Mouse (Mus musculus) midbrain, embryonic 15.5 days (tissue): ENCODE data around the gene Polk. TPM values are rescaled to one million over a fixed set of nuclear protein-coding genes. Genes with fewer than 3 reads are reported as not detected.
A peak's percentile ranks its signal among the peaks of the same experiment; 100 is the strongest.

Experiments
- ATAC-seq: fragments of 200-750 bp; cut with Nextera tagmentation; replicated peaks from 2 replicates; pipeline ENCODE4 v1.8.0; 2017; ENCODE audit warnings: moderate TSS enrichment
- H3K27ac ChIP-seq: fragments of 300-500 bp; sonication (generic); 2 replicates; pipeline ENCODE4 v1.5.1; 2015; ENCODE audit warnings: mild to moderate bottlenecking, inconsistent platforms
- H3K27me3 ChIP-seq: fragments of 300-500 bp; sonication (generic); replicated peaks from 2 replicates; pipeline ENCODE4 v1.6.1; 2015; ENCODE audit warnings: inconsistent platforms
- H3K36me3 ChIP-seq: fragments of 300-500 bp; sonication (generic); replicated peaks from 2 replicates; pipeline ENCODE4 v1.6.1; 2015; ENCODE audit warnings: inconsistent platforms
- H3K4me1 ChIP-seq: fragments of 300-500 bp; sonication (generic); 2 replicates; pipeline ENCODE4 v1.6.1; 2015; ENCODE audit warnings: inconsistent platforms
- H3K4me2 ChIP-seq: fragments of 300-500 bp; sonication (generic); 2 replicates; pipeline ENCODE4 v1.6.1; 2015; ENCODE audit warnings: inconsistent platforms, mild to moderate bottlenecking, moderate library complexity
- H3K4me3 ChIP-seq: fragments of 300-500 bp; sonication (generic); 2 replicates; pipeline ENCODE4 v1.5.1; 2015; ENCODE audit warnings: mild to moderate bottlenecking, inconsistent platforms
- H3K9ac ChIP-seq: fragments of 300-500 bp; sonication (generic); 2 replicates; pipeline ENCODE4 v1.6.1; 2015; ENCODE audit warnings: mild to moderate bottlenecking, inconsistent platforms
- H3K9me3 ChIP-seq: fragments of 300-500 bp; sonication (generic); 2 replicates; pipeline ENCODE4 v1.6.1; 2016; ENCODE audit warnings: inconsistent platforms
- WGBS: fragments of 180-500 bp; shearing (Covaris S2); methylation state at CpG from one replicate; pipeline ENCODE4 v1.1.7; 2015; ENCODE audit warnings: mixed read lengths; 5-methylcytosine and 5-hydroxymethylcytosine counted together
- polyA plus RNA-seq: library from polyadenylated mRNA; unstranded; fragments of >200 nt; fragmentation: Nextera tagmentation; extraction: Ambion mirVana; gene quantifications from 2 replicates; pipeline ENCODE4 v1.2.1, GENCODE M21; 2015

The Polk gene
- 7.0 and 7.6 TPM in 2 replicates for polyA plus RNA-seq

- WGBS, result under 1% methylated on average over 36 of the region's 50 CpGs
- Histone ChIP-seq H3K9me3 (no peaks in the 10 kb centered on the region), H3K27me3 (no peaks in the 10 kb centered on the region), H3K4me2 (peak within 1 kb of the TSS; percentile 76), H3K4me1 (peaks cover 15% of the 10 kb centered on the region), H3K27ac (peak within 1 kb of the TSS; percentile 98), H3K4me3 (peak within 1 kb of the TSS; percentile 88), H3K36me3 (no peaks in the 10 kb centered on the region), H3K9ac (peak within 1 kb of the TSS; percentile 93)
- ATAC-seq, result peak; percentile 99
Observed at GRCm38 (mm10) chr13:96542081-96542889, at the start of gene Polk, which contains the start of gene Col4a3bp. Polk (minus strand) TSS chr13:96542579. Col4a3bp (plus strand) TSS chr13:96542618.

- WGBS, result 62% methylated on average over 1 of the region's 1 CpGs
- H3K27ac ChIP-seq, result no peak overlapping the region
- ATAC-seq, result no peak
- no peaks in the 10 kb centered on the region for H3K36me3 ChIP-seq
- H3K4me1 ChIP-seq, result peaks cover 3% of the 10 kb centered on the region; the same call in 1 of the 2 replicates
- no peaks in the 10 kb centered on the region for H3K27me3 ChIP-seq
- H3K4me3 ChIP-seq, result no peak overlapping the region
- no peak overlapping the region for H3K4me2 ChIP-seq
- no peak overlapping the region for H3K9ac ChIP-seq
- no peaks in the 10 kb centered on the region for H3K9me3 ChIP-seq
Observed at GRCm38 (mm10) chr13:96588642-96589041, 46.3 kb upstream of the Polk start.

GRCm38 (mm10) chr13:96586540-96586939 lies 44.2 kb upstream of the Polk start:
- Histone ChIP-seq H3K9me3 (no peaks in the 10 kb centered on the region), H3K4me2 (no peak overlapping the region), H3K4me3 (no peak overlapping the region), H3K9ac (no peak overlapping the region), H3K4me1 (peaks cover 3% of the 10 kb centered on the region; the same call in 1 of the 2 replicates), H3K27me3 (no peaks in the 10 kb centered on the region), H3K27ac (no peak overlapping the region), H3K36me3 (no peaks in the 10 kb centered on the region)
- no peak for ATAC-seq
- WGBS, result 91% methylated on average over 5 of the region's 5 CpGs

- Histone ChIP-seq H3K36me3 (no peaks in the 10 kb centered on the region), H3K9ac (no peak overlapping the region), H3K27me3 (no peaks in the 10 kb centered on the region), H3K4me3 (no peak overlapping the region), H3K9me3 (no peaks in the 10 kb centered on the region), H3K4me2 (no peak overlapping the region), H3K4me1 (peaks cover 3% of the 10 kb centered on the region; the same call in 1 of the 2 replicates), H3K27ac (no peak overlapping the region)
- 95% methylated on average over 2 of the region's 2 CpGs for WGBS
- ATAC-seq, result no peak
Observed at GRCm38 (mm10) chr13:96584201-96584600, 41.8 kb upstream of the Polk start.

- Histone ChIP-seq H3K36me3 (no peaks in the 10 kb centered on the region), H3K27ac (no peak overlapping the region), H3K9me3 (no peaks in the 10 kb centered on the region), H3K4me2 (no peak overlapping the region), H3K27me3 (no peaks in the 10 kb centered on the region), H3K4me3 (no peak overlapping the region), H3K9ac (no peak overlapping the region), H3K4me1 (no peaks in the 10 kb centered on the region)
- ATAC-seq, result no peak
- 58% methylated on average over 1 of the region's 1 CpGs for WGBS
Observed at GRCm38 (mm10) chr13:96579979-96580378, 37.6 kb upstream of the Polk start.

GRCm38 (mm10) chr13:96579104-96579503 lies 36.7 kb upstream of the Polk start:
- WGBS, result 81% methylated on average over 2 of the region's 2 CpGs
- Histone ChIP-seq H3K4me1 (no peaks in the 10 kb centered on the region), H3K9me3 (no peaks in the 10 kb centered on the region), H3K27me3 (no peaks in the 10 kb centered on the region), H3K36me3 (no peaks in the 10 kb centered on the region), H3K27ac (no peak overlapping the region), H3K9ac (no peak overlapping the region), H3K4me2 (no peak overlapping the region), H3K4me3 (no peak overlapping the region)
- ATAC-seq, result no peak

GRCm38 (mm10) chr13:96574170-96574569 lies 31.8 kb upstream of the Polk start:
- WGBS, result 95% methylated on average over 2 of the region's 2 CpGs
- ATAC-seq, result no peak
- Histone ChIP-seq H3K4me2 (no peak overlapping the region), H3K4me3 (no peak overlapping the region), H3K36me3 (peaks cover 6% of the 10 kb centered on the region; the same call in 1 of the 2 replicates), H3K9ac (no peak overlapping the region), H3K27me3 (no peaks in the 10 kb centered on the region), H3K27ac (no peak overlapping the region), H3K4me1 (no peaks in the 10 kb centered on the region), H3K9me3 (no peaks in the 10 kb centered on the region)

- no peak for ATAC-seq
Observed at GRCm38 (mm10) chr13:96571016-96571361, 28.6 kb upstream of the Polk start.

GRCm38 (mm10) chr13:96570313-96571015 lies 28.1 kb upstream of the Polk start:
- Histone ChIP-seq H3K36me3 (peaks cover 6% of the 10 kb centered on the region; the same call in 1 of the 2 replicates), H3K27ac (no peak overlapping the region), H3K9me3 (no peaks in the 10 kb centered on the region), H3K4me1 (no peaks in the 10 kb centered on the region), H3K9ac (no peak overlapping the region), H3K4me3 (no peak overlapping the region), H3K4me2 (no peak overlapping the region), H3K27me3 (no peaks in the 10 kb centered on the region)
- WGBS, result 69% methylated on average over 10 of the region's 10 CpGs
- ATAC-seq, result no peak

More at GRCm38 (mm10) chr13:96571016-96571361, 28.6 kb upstream of the Polk start:
- H3K27me3 ChIP-seq, result no peaks in the 10 kb centered on the region
- H3K36me3 ChIP-seq, result peaks cover 6% of the 10 kb centered on the region; the same call in 1 of the 2 replicates
- 46% methylated on average over 6 of the region's 6 CpGs for WGBS
- H3K27ac ChIP-seq, result no peak overlapping the region
- no peaks in the 10 kb centered on the region for H3K9me3 ChIP-seq
- no peak overlapping the region for H3K4me2 ChIP-seq
- H3K4me3 ChIP-seq, result no peak overlapping the region
- H3K9ac ChIP-seq, result no peak overlapping the region
- no peaks in the 10 kb centered on the region for H3K4me1 ChIP-seq

- WGBS, result 64% methylated on average over 6 of the region's 6 CpGs
Observed at GRCm38 (mm10) chr13:96567977-96568376, 25.6 kb upstream of the Polk start.

GRCm38 (mm10) chr13:96555099-96555498 lies 12.7 kb upstream of the Polk start:
- no peaks in the 10 kb centered on the region for H3K27me3 ChIP-seq
- 0 out of 2 replicates have a peak, but pooled peaks cover 4% of the 10 kb centered on the region for H3K36me3 ChIP-seq
- no peak overlapping the region for H3K27ac ChIP-seq
- no peak for ATAC-seq
- H3K9me3 ChIP-seq, result no peaks in the 10 kb centered on the region
- WGBS, result 89% methylated on average over 3 of the region's 3 CpGs
- no peak overlapping the region for H3K4me2 ChIP-seq
- H3K4me1 ChIP-seq, result no peaks in the 10 kb centered on the region
- no peak overlapping the region for H3K4me3 ChIP-seq
- no peak overlapping the region for H3K9ac ChIP-seq

More at GRCm38 (mm10) chr13:96567977-96568376, 25.6 kb upstream of the Polk start:
- no peak overlapping the region for H3K4me2 ChIP-seq
- H3K27ac ChIP-seq, result no peak overlapping the region
- no peak for ATAC-seq
- no peak overlapping the region for H3K9ac ChIP-seq
- H3K4me3 ChIP-seq, result no peak overlapping the region
- H3K4me1 ChIP-seq, result no peaks in the 10 kb centered on the region
- no peaks in the 10 kb centered on the region for H3K27me3 ChIP-seq
- peaks cover 3% of the 10 kb centered on the region; the same call in 1 of the 2 replicates for H3K36me3 ChIP-seq
- H3K9me3 ChIP-seq, result no peaks in the 10 kb centered on the region

- Histone ChIP-seq H3K36me3 (no peaks in the 10 kb centered on the region), H3K9me3 (no peaks in the 10 kb centered on the region), H3K9ac (no peak overlapping the region), H3K4me2 (no peak overlapping the region), H3K27ac (no peak overlapping the region), H3K4me3 (no peak overlapping the region), H3K27me3 (no peaks in the 10 kb centered on the region), H3K4me1 (peaks cover 11% of the 10 kb centered on the region)
- WGBS, result 65% methylated on average over 4 of the region's 4 CpGs
- no peak for ATAC-seq
Observed at GRCm38 (mm10) chr13:96547941-96548340, 5.6 kb upstream of the Polk start.
